In genomic region chr5:148236616-148237015, GRCm38 (mm10) we compare ENCODE assay signal across 10 mouse cellular contexts.
DNase-seq lines count a peak whose midpoint lies in the region; ATAC-seq and TF ChIP-seq lines count a peak whose summit lies in the region.
"Had no signal": no experiment of that assay in that cellular context is flagged by ENCODE, and none has a peak within 500 bp of the region (broad histone marks: within the 10 kb centered on the region; RNA-seq: fewer than 3 reads in every experiment).

No protein-coding gene starts in this region.

- no peaks in the 10 kb centered on the region for H3K27me3 ChIP-seq in heart, adult 2 months (ENCODE audit: control insufficient read depth, insufficient read depth, low read length)
- no peaks in the 10 kb centered on the region for H3K27me3 ChIP-seq in heart, embryonic 10.5 days (ENCODE audit: insufficient read depth, poor library complexity, severe bottlenecking)
- H3K27me3 ChIP-seq in midbrain, embryonic 14.5 days (ENCODE audit: control insufficient read depth, insufficient read depth, low read length), result no peaks in the 10 kb centered on the region
- no peaks in the 10 kb centered on the region for H3K27me3 ChIP-seq in midbrain, embryonic 16.5 days (ENCODE audit: control insufficient read depth, insufficient read depth, low read depth, low read length)
- H3K27me3 ChIP-seq: embryonic facial prominence, embryonic 15.5 days had no signal

- no peak for ATAC-seq in midbrain, embryonic 14.5 days (ENCODE audit: low FRiP score, low TSS enrichment)
- no peak for ATAC-seq in midbrain, embryonic 16.5 days

- no peaks in the 10 kb centered on the region; the same call in 1 of the 2 replicates for H3K9me3 ChIP-seq in heart, embryonic 10.5 days
- H3K9me3 ChIP-seq in midbrain, embryonic 14.5 days (ENCODE audit: control insufficient read depth, low read length), result no peaks in the 10 kb centered on the region
- no peaks in the 10 kb centered on the region for H3K9me3 ChIP-seq in midbrain, embryonic 16.5 days (replicated peaks; ENCODE audit: control insufficient read depth, low read length, poor library complexity, severe bottlenecking)
- H3K9me3 ChIP-seq: embryonic facial prominence, embryonic 15.5 days had no signal

- TF ChIP-seq EP300 in heart, adult 2 months (IDR thresholded peaks at IDR 0.05; ENCODE audit: insufficient read depth, low read depth, low read length), result no peak

- no peak for TF ChIP-seq POLR2A in heart, adult 2 months (IDR thresholded peaks at IDR 0.05; ENCODE audit: insufficient read depth, low read depth, low read length)

- H3K4me1 ChIP-seq in heart, adult 2 months (ENCODE audit: control insufficient read depth, insufficient read depth, low read length), result no peaks in the 10 kb centered on the region
- H3K4me1 ChIP-seq in heart, embryonic 10.5 days, result 0 out of 2 replicates have a peak, but pooled peaks cover 3% of the 10 kb centered on the region
- H3K4me1 ChIP-seq in midbrain, embryonic 14.5 days (ENCODE audit: control insufficient read depth, insufficient read depth, low read length), result no peaks in the 10 kb centered on the region
- H3K4me1 ChIP-seq in midbrain, embryonic 16.5 days (ENCODE audit: control insufficient read depth, insufficient read depth, low read length), result no peaks in the 10 kb centered on the region
- H3K4me1 ChIP-seq: embryonic facial prominence, embryonic 15.5 days had no signal

- WGBS in heart, adult 2 months, result 59% methylated on average over 9 of the region's 9 CpGs
- WGBS in heart, embryonic 10.5 days, result 43% methylated on average over 9 of the region's 9 CpGs
- 55% methylated on average over 9 of the region's 9 CpGs for WGBS in midbrain, embryonic 14.5 days
- 53% methylated on average over 9 of the region's 9 CpGs for WGBS in midbrain, embryonic 16.5 days

- TF ChIP-seq CTCF in heart, adult 2 months (IDR thresholded peaks at IDR 0.05), result peak; percentile 36

- H3K79me2 ChIP-seq in heart, adult 2 months (replicated peaks; ENCODE audit: control insufficient read depth, insufficient read depth, low read length), result no peaks in the 10 kb centered on the region

- no peak overlapping the region for H3K4me2 ChIP-seq in midbrain, embryonic 14.5 days (ENCODE audit: low read length)
- no peak overlapping the region for H3K4me2 ChIP-seq in midbrain, embryonic 16.5 days (ENCODE audit: low read length)
- H3K4me2 ChIP-seq: embryonic facial prominence, embryonic 15.5 days had no signal

- H3K4me3 ChIP-seq in heart, adult 2 months, result no peak overlapping the region
- H3K4me3 ChIP-seq in heart, embryonic 10.5 days, result no peak overlapping the region
- no peak overlapping the region for H3K4me3 ChIP-seq in midbrain, embryonic 14.5 days (replicated peaks; ENCODE audit: low read depth, low read length)
- no peak overlapping the region for H3K4me3 ChIP-seq in midbrain, embryonic 16.5 days (ENCODE audit: low read depth, low read length)
- H3K4me3 ChIP-seq: embryonic facial prominence, embryonic 15.5 days had no signal

- intact Hi-C loops in heart, adult 2 months (cut with DNase I), result no loop called here

- no peak overlapping the region for H3K27ac ChIP-seq in heart, adult 2 months
- H3K27ac ChIP-seq in heart, embryonic 10.5 days, result no peak overlapping the region
- no peak overlapping the region for H3K27ac ChIP-seq in midbrain, embryonic 14.5 days (replicated peaks; ENCODE audit: low read depth, low read length)
- no peak overlapping the region for H3K27ac ChIP-seq in midbrain, embryonic 16.5 days (ENCODE audit: low read length)
- H3K27ac ChIP-seq: embryonic facial prominence, embryonic 15.5 days had no signal

- no peaks in the 10 kb centered on the region for H3K36me3 ChIP-seq in heart, adult 2 months (ENCODE audit: control insufficient read depth, insufficient read depth, low read length)
- H3K36me3 ChIP-seq in heart, embryonic 10.5 days, result no peaks in the 10 kb centered on the region
- H3K36me3 ChIP-seq in midbrain, embryonic 14.5 days (ENCODE audit: control insufficient read depth, insufficient read depth, low read length), result no peaks in the 10 kb centered on the region
- H3K36me3 ChIP-seq in midbrain, embryonic 16.5 days (ENCODE audit: control insufficient read depth, insufficient read depth, low read length), result no peaks in the 10 kb centered on the region
- H3K36me3 ChIP-seq: embryonic facial prominence, embryonic 15.5 days had no signal

- no peak overlapping the region for H3K9ac ChIP-seq in heart, adult 2 months (ENCODE audit: low read depth, low read length)
- no peak overlapping the region for H3K9ac ChIP-seq in midbrain, embryonic 14.5 days (replicated peaks; ENCODE audit: low read length)
- no peak overlapping the region for H3K9ac ChIP-seq in midbrain, embryonic 16.5 days (ENCODE audit: low read depth, low read length)
- H3K9ac ChIP-seq: embryonic facial prominence, embryonic 15.5 days had no signal

- no peak for DNase-seq in heart, adult 2 months
- no peak for DNase-seq in heart, embryonic 10.5 days (ENCODE audit: low spot score)
- DNase-seq in midbrain, embryonic 14.5 days, result peak; percentile 37
- DNase-seq in brain, adult 2 months (ENCODE audit: low read depth, low spot score), result peak; percentile 34
- DNase-seq in lung, postnatal 14 days, result peak; percentile 6
- DNase-seq in natural killer cell, adult 2 months (ENCODE audit: low spot score in 2 of 2), result no peak
- DNase-seq in adrenal gland, adult 18-20 months (ENCODE audit: low spot score in 2 of 2), result no peak
- DNase-seq: left cerebral cortex, postnatal 4 days had no signal

Comparison
In these comparisons a context has a peak if more than half of its experiments do, and no peak if none do; other contexts are left out.
1. DNase-seq: peak in midbrain, embryonic 14.5 days (single experiment), brain, adult 2 months (single experiment) and lung, postnatal 14 days (single experiment); none in heart, adult 2 months (0 of 2), heart, embryonic 10.5 days (single experiment), natural killer cell, adult 2 months (0 of 2) and adrenal gland, adult 18-20 months (0 of 2).